Mouse (Mus musculus) heart, embryonic 10.5 days (tissue): ENCODE measurements around the gene P2ry10b. TPM values are rescaled to one million over a fixed set of nuclear protein-coding genes. Genes with fewer than 3 reads are reported as not detected.

Experiments used
- DNase-seq: peaks from one replicate; pipeline ENCODE4 v3.0.0-alpha.2; 2017; ENCODE audit warnings: low spot score
- H3K27ac ChIP-seq: fragments of 300-500 bp; sonication (generic); 2 replicates; pipeline ENCODE4 v1.5.1; 2016; ENCODE audit warnings: mild to moderate bottlenecking
- H3K27me3 ChIP-seq: fragments of 300-500 bp; sonication (generic); 2 replicates; pipeline ENCODE4 v1.6.1; 2016; ENCODE audit warnings: mild to moderate bottlenecking; ENCODE audit not compliant: poor library complexity, insufficient read depth, severe bottlenecking
- H3K36me3 ChIP-seq: fragments of 300-500 bp; sonication (generic); 2 replicates; pipeline ENCODE4 v1.6.1; 2016; ENCODE audit warnings: mild to moderate bottlenecking, moderate library complexity
- H3K4me1 ChIP-seq: fragments of 300-500 bp; sonication (generic); 2 replicates; pipeline ENCODE4 v1.6.1; 2016; ENCODE audit warnings: mild to moderate bottlenecking
- H3K4me3 ChIP-seq: fragments of 300-500 bp; sonication (generic); 2 replicates; pipeline ENCODE4 v1.5.1; 2016; ENCODE audit warnings: mild to moderate bottlenecking, moderate library complexity
- H3K9me3 ChIP-seq: fragments of 300-500 bp; sonication (generic); 2 replicates; pipeline ENCODE4 v1.6.1; 2016; ENCODE audit warnings: mild to moderate bottlenecking, moderate library complexity
- WGBS: fragments of 180-500 bp; shearing (Covaris S2); methylation state at CpG from one replicate; pipeline ENCODE4 v1.1.7; 2016; 5-methylcytosine and 5-hydroxymethylcytosine counted together
- polyA plus RNA-seq: library from polyadenylated mRNA; unstranded; fragments of >200 nt; fragmentation: Nextera tagmentation; extraction: Ambion mirVana; gene quantifications from 2 replicates; pipeline ENCODE4 v1.2.1, GENCODE M21; 2016

The P2ry10b gene
- 0.53 and 0.65 TPM in 2 replicates for polyA plus RNA-seq

DNA sequence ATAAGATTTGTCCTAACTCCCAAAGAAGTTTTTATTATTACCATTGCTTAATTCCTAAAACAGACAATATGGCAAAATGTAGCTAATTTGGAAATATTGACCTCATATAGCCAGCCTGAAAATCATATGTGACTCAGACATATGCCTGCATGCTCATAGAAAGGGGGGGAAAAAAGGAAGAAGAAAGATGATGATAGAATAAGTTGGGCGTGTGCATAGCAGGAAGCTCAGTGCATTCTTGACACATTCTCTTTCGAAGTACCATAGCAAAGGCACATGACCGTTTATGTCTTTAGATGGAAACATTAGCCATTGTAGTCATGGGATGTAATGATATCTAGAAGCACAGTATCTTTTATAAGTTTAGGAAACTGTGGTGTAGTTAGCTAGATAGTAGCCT is at the start of gene P2ry10b:
TSS of gene P2ry10b (plus strand) at position 247 of the 400 bp plus-strand sequence.
- Histone ChIP-seq H3K4me1 (no peaks in the 10 kb centered on the region), H3K4me3 (no peak within 1 kb of the TSS), H3K9me3 (no peaks in the 10 kb centered on the region), H3K27me3 (no peaks in the 10 kb centered on the region), H3K36me3 (no peaks in the 10 kb centered on the region), H3K27ac (no peak within 1 kb of the TSS)
- WGBS = 81% methylated on average over 3 of the region's 3 CpGs
- DNase-seq = no peak

DNA sequence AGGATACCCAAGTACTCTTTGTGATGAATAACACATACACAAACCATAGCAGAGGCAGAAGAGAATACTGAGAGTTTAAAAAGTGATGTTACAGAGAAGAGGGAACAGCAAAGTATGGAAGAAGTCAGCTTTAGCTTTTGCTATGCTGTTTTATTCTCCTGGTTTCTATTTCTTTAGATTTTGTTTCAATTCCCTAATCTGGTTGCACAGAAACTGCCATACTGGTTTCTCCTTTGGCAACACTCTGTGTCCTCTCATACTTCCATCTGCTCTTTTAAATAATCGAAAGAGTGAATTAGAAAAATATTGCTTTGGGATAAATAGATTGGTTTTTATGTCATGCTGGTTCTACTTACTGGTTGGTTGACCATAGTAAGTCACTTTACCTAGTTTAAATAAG is 32.4 kb upstream of the P2ry10b start:
- H3K36me3 ChIP-seq = no peaks in the 10 kb centered on the region
- no peaks in the 10 kb centered on the region for H3K9me3 ChIP-seq
- no peak overlapping the region for H3K27ac ChIP-seq
- no peak overlapping the region for H3K4me3 ChIP-seq
- 76% methylated on average over 1 of the region's 1 CpGs for WGBS
- no peak for DNase-seq
- no peaks in the 10 kb centered on the region for H3K27me3 ChIP-seq
- H3K4me1 ChIP-seq = no peaks in the 10 kb centered on the region

DNA sequence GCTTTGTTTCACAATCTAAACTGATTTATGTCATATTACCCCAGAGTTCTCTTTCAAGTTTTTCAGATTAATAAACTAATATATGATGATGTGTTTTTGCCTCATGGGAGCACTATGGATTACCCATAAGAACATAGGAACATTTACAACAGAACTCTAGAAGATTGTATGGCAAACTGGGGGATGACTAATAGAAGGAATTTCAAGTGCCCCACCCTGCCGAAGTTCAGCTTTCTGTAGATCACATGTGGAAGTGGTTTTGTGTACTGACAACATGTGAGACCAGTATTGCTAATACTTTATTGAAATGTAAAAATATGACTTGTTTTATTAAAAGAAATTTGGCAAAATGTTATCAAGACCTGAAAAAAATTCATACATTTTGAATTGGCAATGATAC is 31.7 kb upstream of the P2ry10b start:
- Histone ChIP-seq H3K4me1 (no peaks in the 10 kb centered on the region), H3K9me3 (no peaks in the 10 kb centered on the region), H3K36me3 (no peaks in the 10 kb centered on the region), H3K27me3 (no peaks in the 10 kb centered on the region), H3K27ac (no peak overlapping the region), H3K4me3 (no peak overlapping the region)
- no peak for DNase-seq
- WGBS = 83% methylated on average over 1 of the region's 1 CpGs

DNA sequence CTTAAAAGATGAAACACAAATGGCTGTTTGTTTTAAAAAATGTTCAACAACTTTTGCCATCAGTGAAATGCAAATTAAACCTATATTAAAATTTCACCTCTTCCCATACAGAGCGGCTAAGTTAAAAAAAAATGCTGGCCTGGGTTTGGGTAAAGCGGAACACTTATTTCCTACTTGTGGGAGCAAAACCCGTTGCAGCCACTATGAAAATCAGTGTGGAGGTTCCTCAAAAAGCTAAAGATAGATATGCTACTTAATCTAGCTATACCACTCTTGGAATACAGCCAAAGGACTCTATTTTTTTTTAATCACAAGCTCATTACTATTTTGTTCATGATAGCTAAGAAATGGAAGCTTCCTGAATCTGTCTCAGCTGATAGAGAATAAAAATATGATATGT is 5.5 kb upstream of the P2ry10b start:
- 69% methylated on average over 3 of the region's 3 CpGs for WGBS
- no peaks in the 10 kb centered on the region for H3K27me3 ChIP-seq
- H3K9me3 ChIP-seq = no peaks in the 10 kb centered on the region
- no peak for DNase-seq
- no peaks in the 10 kb centered on the region for H3K4me1 ChIP-seq
- no peak overlapping the region for H3K4me3 ChIP-seq
- no peak overlapping the region for H3K27ac ChIP-seq
- no peaks in the 10 kb centered on the region for H3K36me3 ChIP-seq

DNA sequence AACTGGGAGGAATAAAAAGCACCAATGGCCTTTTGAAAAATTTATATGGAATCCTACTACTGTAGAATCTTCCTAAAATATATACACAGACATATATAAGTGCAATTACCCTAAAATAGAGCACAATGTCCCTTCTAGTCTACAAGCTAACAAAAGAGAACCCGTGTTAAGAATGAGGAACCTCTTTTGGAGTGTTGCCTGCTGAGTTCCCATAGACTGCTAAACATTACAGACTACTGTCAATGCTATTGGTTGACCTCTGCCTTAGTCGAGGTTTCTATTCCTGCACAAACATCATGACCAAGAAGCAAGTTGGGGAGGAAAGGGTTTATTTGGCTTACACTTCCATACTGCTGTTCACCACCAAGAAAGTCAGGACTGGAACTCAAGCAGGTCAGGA is 4.8 kb upstream of the P2ry10b start:
- Histone ChIP-seq H3K9me3 (no peaks in the 10 kb centered on the region), H3K27ac (no peak overlapping the region), H3K4me3 (no peak overlapping the region), H3K4me1 (no peaks in the 10 kb centered on the region), H3K27me3 (no peaks in the 10 kb centered on the region), H3K36me3 (no peaks in the 10 kb centered on the region)
- WGBS = 63% methylated on average over 2 of the region's 2 CpGs
- no peak for DNase-seq

DNA sequence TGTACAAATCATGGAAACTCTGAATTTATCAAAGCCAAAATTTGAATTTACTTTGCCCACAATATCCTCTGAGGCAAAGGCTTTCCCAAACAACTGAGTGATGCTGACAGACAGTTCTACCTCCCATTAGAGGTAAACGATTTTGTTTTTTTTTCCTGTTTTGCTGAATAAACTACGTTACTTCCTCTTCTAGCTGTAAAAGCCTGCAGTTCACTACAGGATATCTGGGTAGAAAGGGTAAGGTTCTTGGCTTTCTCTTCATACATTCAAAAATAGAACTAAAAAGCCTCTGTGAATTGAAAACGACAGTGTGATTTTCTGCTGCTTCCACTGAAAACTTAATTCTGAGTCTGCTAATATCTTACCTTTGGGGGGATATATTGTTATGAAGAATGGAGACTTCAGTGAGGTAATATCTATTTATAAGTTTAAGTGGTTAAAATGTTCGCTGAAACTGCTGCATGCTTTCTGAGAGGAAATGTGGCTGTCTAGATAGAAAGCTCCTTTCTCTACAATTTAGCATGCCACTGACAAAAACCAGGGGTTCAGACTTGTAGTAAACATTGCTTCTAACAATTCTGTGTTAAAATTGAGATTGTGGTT is 765 bp downstream of the P2ry10b start:
- Histone ChIP-seq H3K27ac (no peak overlapping the region), H3K9me3 (no peaks in the 10 kb centered on the region), H3K4me1 (no peaks in the 10 kb centered on the region), H3K27me3 (no peaks in the 10 kb centered on the region), H3K36me3 (no peaks in the 10 kb centered on the region), H3K4me3 (no peak overlapping the region)
- no peak for DNase-seq
- WGBS = 53% methylated on average over 4 of the region's 4 CpGs

DNA sequence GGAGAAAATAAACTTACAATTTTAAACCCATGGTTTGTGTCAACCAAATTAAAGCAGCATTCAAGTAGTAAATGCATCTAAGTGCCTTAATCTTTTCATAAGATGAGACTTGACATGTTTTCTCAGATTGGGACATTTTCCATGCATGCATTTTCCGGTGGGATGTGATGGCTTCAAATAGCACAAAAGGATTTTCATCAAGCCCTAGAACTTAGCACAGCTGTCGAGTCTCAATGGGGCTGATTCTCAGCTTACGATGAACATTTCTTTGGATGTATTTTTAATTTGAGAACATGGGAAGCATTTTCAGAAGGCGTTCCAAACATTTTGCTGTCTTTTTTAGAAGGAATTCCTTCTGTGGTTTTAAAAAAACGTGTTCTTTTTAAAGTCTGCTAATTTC is 1.3 kb downstream of the P2ry10b start:
- no peak for DNase-seq
- H3K4me1 ChIP-seq = no peaks in the 10 kb centered on the region
- 50% methylated on average over 5 of the region's 5 CpGs for WGBS
- H3K36me3 ChIP-seq = no peaks in the 10 kb centered on the region
- no peaks in the 10 kb centered on the region for H3K9me3 ChIP-seq
- no peak overlapping the region for H3K27ac ChIP-seq
- no peaks in the 10 kb centered on the region for H3K27me3 ChIP-seq
- no peak overlapping the region for H3K4me3 ChIP-seq

DNA sequence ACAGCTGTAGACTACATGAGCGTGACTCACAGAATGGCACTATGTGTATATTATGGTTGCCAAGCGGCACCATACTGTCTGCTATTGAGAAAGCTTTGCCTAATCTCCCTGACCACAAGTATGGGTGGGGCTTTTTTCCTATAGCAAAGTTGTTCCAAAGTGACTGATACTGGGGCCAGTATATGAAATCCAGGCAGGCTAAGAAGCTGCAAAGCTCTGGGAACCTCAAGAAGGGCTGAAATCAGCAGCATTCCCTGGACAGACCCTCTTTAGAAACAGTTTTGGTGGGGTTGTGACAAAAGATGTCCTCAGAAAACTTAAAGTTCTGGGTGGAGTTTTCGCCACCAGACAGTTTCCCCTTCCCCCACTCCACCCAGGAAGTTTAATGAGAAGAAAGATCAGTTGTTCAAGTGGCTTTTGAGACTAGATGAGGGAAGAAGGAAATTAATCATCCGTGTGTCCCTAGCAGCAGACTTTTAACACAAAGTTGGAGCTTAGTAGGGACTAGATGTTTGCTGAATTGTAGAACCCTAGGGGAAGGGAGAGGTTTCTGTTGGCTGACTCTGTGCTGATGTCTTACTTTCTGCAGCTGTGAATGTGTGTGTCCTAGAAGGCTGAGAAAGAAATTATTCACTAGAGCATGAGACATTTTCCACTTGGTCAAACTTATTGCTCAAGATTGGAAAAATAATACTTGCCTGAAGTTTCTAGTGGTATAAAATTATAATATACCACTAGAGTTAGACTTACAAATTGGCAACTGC is 2.2 kb downstream of the P2ry10b start:
- H3K9me3 ChIP-seq = no peaks in the 10 kb centered on the region
- peak overlapping the region; percentile 6; the same call in 1 of the 2 replicates for H3K27ac ChIP-seq
- no peak for DNase-seq
- no peak overlapping the region for H3K4me3 ChIP-seq
- no peaks in the 10 kb centered on the region for H3K36me3 ChIP-seq
- WGBS = 58% methylated on average over 4 of the region's 4 CpGs
- no peaks in the 10 kb centered on the region for H3K27me3 ChIP-seq
- no peaks in the 10 kb centered on the region for H3K4me1 ChIP-seq

DNA sequence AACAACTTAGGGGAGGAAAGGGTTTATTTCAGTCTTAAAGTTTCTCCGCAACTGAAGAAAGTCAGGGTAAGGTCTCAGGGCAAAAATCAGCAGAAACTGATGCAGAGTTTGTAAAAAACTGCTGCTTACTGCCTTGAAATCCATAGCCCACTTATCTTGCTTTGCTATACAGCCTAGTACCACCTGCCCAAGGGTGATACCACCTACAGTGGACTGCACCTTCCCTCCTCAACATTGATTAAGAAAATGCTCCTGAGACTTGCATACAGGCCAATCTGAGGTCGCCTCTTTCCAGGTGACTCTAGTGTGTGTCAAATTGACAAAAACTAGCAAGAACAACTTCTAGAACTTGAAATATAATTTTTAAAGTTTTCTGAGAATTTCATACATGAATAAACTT is 7.3 kb downstream of the P2ry10b start:
- no peak overlapping the region for H3K4me3 ChIP-seq
- no peaks in the 10 kb centered on the region for H3K9me3 ChIP-seq
- DNase-seq = no peak
- 77% methylated on average over 2 of the region's 2 CpGs for WGBS
- H3K27me3 ChIP-seq = no peaks in the 10 kb centered on the region
- no peaks in the 10 kb centered on the region for H3K36me3 ChIP-seq
- no peak overlapping the region for H3K27ac ChIP-seq
- no peaks in the 10 kb centered on the region for H3K4me1 ChIP-seq

DNA sequence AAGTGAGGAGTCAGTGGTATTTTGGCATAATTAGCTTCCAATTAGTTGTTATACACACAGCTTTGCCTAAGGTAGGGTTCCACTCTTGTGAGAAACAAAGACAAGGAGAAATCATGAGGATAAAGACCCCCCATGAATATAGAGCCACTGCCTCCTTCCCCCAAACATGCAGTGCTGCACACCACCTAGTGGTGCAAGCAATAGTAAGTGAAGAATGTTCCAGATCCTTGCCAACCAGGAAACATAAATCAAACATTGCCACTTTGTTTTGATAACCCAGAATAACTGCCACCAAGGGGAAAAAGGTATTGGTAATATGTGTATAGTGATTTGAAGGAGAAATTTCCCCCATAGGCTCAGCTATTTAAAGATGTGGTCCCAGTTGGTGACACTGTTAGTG is 11.8 kb downstream of the P2ry10b start:
- no peak for DNase-seq

DNA sequence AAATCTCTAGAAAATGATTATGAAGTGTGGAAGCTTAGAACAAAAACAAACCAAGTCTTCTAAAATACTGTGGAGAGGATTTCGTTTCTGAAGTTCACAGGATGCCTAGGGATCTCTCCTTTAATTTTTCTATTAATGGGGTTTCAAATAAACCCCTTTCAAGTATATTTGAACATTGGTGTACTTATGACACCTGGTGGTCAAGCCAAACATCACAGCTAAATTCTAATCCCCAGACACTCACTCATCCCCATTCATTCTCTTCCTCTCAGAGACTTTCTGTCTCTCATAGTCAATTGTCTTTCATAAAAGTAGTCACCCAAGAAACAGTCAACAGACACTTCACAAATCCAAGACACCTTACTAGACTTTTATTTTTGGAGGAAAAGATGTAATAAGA is 19.6 kb downstream of the P2ry10b start:
- no peaks in the 10 kb centered on the region for H3K36me3 ChIP-seq
- no peak overlapping the region for H3K4me3 ChIP-seq
- H3K9me3 ChIP-seq = no peaks in the 10 kb centered on the region
- DNase-seq = no peak
- no peaks in the 10 kb centered on the region for H3K4me1 ChIP-seq
- WGBS = 24% methylated on average over 1 of the region's 1 CpGs
- no peak overlapping the region for H3K27ac ChIP-seq
- no peaks in the 10 kb centered on the region for H3K27me3 ChIP-seq

More for the DNA sequence above, 11.8 kb downstream of the P2ry10b start:
- Histone ChIP-seq H3K9me3 (no peaks in the 10 kb centered on the region), H3K4me1 (no peaks in the 10 kb centered on the region), H3K36me3 (no peaks in the 10 kb centered on the region), H3K27me3 (no peaks in the 10 kb centered on the region), H3K27ac (no peak overlapping the region), H3K4me3 (no peak overlapping the region)

DNA sequence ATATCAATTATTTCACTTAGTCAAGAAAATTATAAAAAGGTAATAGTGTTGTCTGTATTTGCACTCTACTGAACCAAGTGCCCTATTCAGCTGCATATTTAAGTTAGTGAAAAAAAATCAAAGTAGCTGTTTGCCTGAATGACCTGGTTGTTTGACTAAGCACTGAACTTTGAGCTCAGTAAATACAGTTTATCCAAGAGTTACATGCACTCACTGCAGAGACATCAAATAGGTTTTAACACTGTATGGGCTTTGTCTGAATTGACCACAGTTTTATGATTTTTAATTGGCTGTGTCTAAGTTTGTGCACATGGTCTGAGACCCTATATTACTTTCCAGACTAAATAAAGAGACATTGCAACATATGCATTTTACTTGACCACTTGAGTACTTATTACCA is 20.4 kb downstream of the P2ry10b start:
- H3K36me3 ChIP-seq = no peaks in the 10 kb centered on the region

DNA sequence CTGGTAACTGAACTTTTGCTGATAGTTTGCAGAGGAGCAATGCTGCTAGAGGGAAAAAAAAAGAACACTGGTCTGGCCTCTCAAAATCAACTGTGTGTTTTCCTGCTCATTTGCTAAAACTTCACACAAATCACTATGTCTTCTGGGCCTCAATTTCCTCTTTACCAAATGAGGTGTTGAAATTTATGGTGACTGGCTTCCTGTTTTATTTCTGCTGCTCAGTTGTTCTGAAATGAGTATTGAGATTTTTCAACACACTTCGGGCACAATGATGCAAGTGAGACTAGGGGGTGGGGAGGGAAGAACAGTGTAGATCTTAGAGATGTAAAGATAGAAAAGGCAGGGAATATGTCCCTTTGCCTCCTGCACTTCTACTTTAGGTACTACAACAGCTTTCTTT is 30.0 kb downstream of the P2ry10b start:
- Histone ChIP-seq H3K9me3 (no peaks in the 10 kb centered on the region), H3K27ac (no peak overlapping the region), H3K27me3 (no peaks in the 10 kb centered on the region), H3K4me3 (no peak overlapping the region), H3K36me3 (no peaks in the 10 kb centered on the region), H3K4me1 (no peaks in the 10 kb centered on the region)
- 83% methylated on average over 1 of the region's 1 CpGs for WGBS
- no peak for DNase-seq

More for the DNA sequence above, 20.4 kb downstream of the P2ry10b start:
- no peaks in the 10 kb centered on the region for H3K4me1 ChIP-seq
- no peak for DNase-seq
- H3K9me3 ChIP-seq = no peaks in the 10 kb centered on the region
- H3K27ac ChIP-seq = no peak overlapping the region
- H3K4me3 ChIP-seq = no peak overlapping the region
- H3K27me3 ChIP-seq = no peaks in the 10 kb centered on the region
